Mouse (Mus musculus) adrenal gland, adult 10 weeks (tissue): Measurements from ENCODE around the gene Bicra. TPM values are rescaled to one million over a fixed set of nuclear protein-coding genes. Genes with fewer than 3 reads are reported as not detected.

ENCODE experiments used
- polyA plus RNA-seq: library from polyadenylated mRNA; stranded (reverse); fragments of 350-450 nt; fragmentation: Illumina TruSeq; extraction: RNeasy Lipid Tissue Mini Kit (QIAGEN cat#74804); gene quantifications from one replicate; pipeline ENCODE4 v1.2.3, GENCODE M21; 2014; ENCODE audit warnings: low read depth, low replicate concordance

Gene Bicra
- 0.64 TPM for polyA plus RNA-seq

GRCm38 (mm10) chr7:16047338-16048146 lies at the start of gene Bicra:
Gene Bicra, minus strand, starts transcription at chr7:16047921.

DNA sequence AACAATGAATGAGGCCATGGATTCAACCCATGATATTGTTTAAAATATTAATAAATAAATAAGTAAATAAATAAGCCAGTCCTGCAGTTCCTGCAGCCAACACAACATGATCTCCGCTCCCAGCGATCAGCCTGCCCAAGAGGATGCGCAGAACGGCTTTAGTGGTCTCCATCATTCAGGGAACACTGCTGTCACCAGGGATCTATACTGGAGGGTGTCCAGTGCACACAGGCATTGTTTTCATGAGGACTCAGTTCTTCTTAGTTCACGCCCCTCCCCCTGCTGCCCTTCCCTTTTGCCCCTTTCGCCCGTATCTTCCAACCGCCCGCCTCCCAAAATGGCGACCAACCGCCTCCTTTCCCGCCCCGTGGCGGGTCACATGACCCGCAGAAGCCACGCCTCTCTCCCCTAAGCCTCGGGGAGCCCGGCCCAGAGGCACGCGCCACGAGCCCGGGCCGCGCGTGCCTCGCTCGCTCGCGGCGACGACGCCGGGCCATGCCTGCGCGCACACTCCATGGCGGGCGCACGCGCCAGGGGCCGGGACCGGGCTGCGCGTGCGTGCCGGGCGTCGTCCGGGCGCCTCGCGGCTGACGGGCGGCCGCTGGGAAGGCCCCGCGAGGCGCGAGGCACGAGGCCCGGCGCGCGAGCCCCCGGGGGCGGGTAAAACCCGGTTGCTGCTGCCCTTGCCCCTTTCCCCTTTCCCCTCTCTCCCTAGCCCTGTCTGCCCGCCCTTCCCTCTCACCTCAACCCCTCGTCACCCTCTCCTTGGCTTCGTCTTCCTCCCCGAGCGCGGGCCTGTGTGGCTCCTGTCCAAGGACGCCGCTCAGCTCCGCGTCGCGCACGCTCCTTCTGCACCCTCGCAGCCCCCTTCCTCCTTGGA lies 13.7 kb upstream of the Bicra start, which contains the start of gene Zfp541:
TSS of gene Zfp541 (plus strand) at position 596 of the 880 bp plus-strand sequence.

GRCm38 (mm10) chr7:15967312-15967711 lies 80.4 kb downstream of the Bicra start, which contains the start of gene Ehd2:
Gene Ehd2, minus strand, starts transcription at chr7:15967567.

DNA sequence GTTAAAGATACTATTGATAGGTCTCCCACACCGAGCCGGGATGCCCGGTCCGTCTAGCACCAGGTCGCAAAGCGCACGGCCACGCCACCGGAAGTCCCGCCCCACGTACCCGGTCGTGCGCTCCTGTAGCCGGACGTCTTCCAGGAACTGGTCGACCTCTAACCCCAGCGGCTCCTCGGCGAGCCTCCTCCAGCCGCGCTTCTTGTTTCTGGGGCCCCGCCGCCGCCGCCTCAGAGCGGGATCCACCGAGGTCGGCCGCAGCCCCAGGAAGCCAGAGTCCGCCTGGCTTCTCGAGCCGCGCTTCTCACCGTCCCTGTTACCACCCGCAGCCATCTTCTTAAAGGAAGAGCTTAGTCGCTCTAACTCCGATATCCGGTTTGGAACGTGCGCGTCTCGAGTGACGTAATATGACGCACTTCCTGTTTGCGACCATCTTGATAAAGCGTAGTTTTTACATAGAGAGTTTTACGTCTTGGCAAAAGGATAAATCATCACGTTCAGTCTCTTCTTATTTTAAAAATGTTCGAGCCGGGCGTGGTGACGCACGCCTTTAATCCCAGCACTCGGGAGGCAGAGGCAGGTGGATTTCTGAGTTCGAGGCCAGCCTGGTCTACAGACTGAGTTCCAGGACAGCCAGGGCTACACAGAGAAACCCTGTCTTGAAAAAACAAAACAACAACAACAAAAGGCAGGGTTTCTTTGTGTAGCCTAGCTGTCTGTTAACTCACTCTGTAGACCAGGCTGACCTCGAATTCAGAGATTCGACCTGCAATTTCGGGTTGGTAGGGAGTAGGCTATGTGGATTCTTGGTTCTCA lies 101.8 kb downstream of the Bicra start, which contains the start of gene Nop53:
TSS of gene Nop53 (minus strand) at position 354 of the 816 bp plus-strand sequence.

DNA sequence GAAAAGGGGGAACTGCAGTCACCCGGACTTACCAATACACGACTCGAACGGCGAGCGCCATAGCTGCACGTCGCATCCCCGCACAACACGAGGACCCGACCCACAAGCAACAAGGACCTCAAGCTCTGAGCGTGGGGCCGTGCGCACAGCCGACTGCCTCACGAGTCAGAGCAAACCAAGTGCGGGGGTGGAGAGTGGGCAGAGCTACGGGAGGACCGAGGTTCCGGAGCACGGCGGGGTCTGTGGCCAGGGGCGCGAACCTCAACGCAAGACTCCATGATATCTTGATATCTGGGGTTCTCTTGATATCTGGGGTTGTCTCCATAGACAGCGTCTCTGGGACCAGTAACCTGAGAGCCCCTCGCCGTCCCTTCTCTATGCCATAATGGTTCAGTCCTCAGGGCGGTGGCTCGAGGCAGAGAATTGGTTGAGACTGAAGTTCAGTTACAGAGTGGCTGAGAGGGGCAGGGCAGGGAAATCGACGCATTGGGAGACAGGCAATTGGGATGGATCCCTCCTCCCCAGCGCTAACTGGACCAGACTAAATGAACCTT lies 125.4 kb downstream of the Bicra start, which contains the start of gene Selenow:
TSS of gene Selenow (minus strand) at position 183 of the 554 bp plus-strand sequence.

Other genes with a start within 250 kb of the Bicra start
- not detected for gene Obox6, start 208.2 kb downstream of the Bicra start, polyA plus RNA-seq
- gene Crx, start 168.0 kb downstream of the Bicra start, polyA plus RNA-seq: not detected
- not detected for gene Crxos, start 165.3 kb downstream of the Bicra start, polyA plus RNA-seq
- 8.6 TPM for gene Selenow, start 125.5 kb downstream of the Bicra start, polyA plus RNA-seq
- gene Nop53, start 101.8 kb downstream of the Bicra start, polyA plus RNA-seq: 9.7 TPM
- 17.7 TPM for gene Ehd2, start 80.4 kb downstream of the Bicra start, polyA plus RNA-seq
- gene Zfp541, start 13.9 kb upstream of the Bicra start, polyA plus RNA-seq: not detected
- 34.1 TPM for gene Napa, start 50.5 kb upstream of the Bicra start, polyA plus RNA-seq
- gene Kptn, start 72.0 kb upstream of the Bicra start, polyA plus RNA-seq: 4.7 TPM
- gene Slc8a2, start 81.9 kb upstream of the Bicra start, polyA plus RNA-seq: 0.29 TPM
- gene Meis3, start 127.2 kb upstream of the Bicra start, polyA plus RNA-seq: not detected
- gene Dhx34, start 174.1 kb upstream of the Bicra start, polyA plus RNA-seq: 0.12 TPM
- gene C5ar2, start 196.2 kb upstream of the Bicra start, polyA plus RNA-seq: 0.47 TPM
- gene C5ar1, start 211.6 kb upstream of the Bicra start, polyA plus RNA-seq: 4.0 TPM
- gene Inafm1, start 225.7 kb upstream of the Bicra start, polyA plus RNA-seq: 2.9 TPM
- gene Ccdc9, start 238.9 kb upstream of the Bicra start, polyA plus RNA-seq: 12.2 TPM